Mouse (Mus musculus): Measurements from ENCODE around the gene Gm21518.
"Not testable (repeated sequence)": the region's sequence is repeated elsewhere in the genome, so short reads cannot be mapped to it uniquely, and the experiment has no call there.

Gm21518 gene

GRCm38 (mm10) chrY:62190566-62190965 is at the start of gene Gm21518:
TSS of gene Gm21518 (plus strand) at chrY:62190866.
- DNase-seq = not testable (repeated sequence)

Measured in thymus, postnatal 4 days (tissue).